Mouse (Mus musculus): ENCODE data around the gene Pagr1b. TPM values are rescaled to one million over a fixed set of nuclear protein-coding genes. Genes with fewer than 3 reads are reported as not detected.
A peak's percentile ranks its signal among the peaks of the same experiment; 100 is the strongest.

Pagr1b gene
- total RNA-seq, 2 experiments from 2014 or later = 10.5 TPM; not detected in 1

- no peak for ATAC-seq (replicated peaks; ENCODE audit: poor library complexity, severe bottlenecking)
Measured at GRCm38 (mm10) chr7:127004122-127004875, 12.0 kb downstream of the Pagr1b start.

GRCm38 (mm10) chr7:127003620-127004019 is 12.7 kb downstream of the Pagr1b start:
- ATAC-seq (replicated peaks; ENCODE audit: poor library complexity, severe bottlenecking) = no peak

DNA sequence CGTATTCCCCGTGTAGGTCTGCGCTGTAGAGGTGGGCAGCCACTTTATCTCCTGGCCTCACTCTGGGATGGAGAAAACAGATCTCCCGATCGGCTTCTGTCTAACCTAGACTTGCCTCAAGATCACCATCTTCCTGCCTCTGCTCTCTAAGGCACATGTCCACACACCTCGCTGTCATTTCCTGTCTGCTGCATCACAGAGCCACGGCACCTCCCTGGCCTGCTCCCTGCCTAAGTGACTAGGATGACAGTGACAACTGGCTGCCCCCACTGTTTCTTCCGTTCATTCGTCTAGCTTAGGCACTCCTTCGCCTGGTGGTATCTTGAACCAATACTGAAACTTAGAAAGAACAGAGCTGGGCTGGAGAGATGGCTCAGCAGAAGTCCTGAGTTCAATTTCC is 16.7 kb downstream of the Pagr1b start:
- ATAC-seq (replicated peaks; ENCODE audit: poor library complexity, severe bottlenecking) = no peak

- no peak for ATAC-seq (replicated peaks; ENCODE audit: poor library complexity, severe bottlenecking)
Measured at GRCm38 (mm10) chr7:126996449-126996848, 19.8 kb downstream of the Pagr1b start.

DNA sequence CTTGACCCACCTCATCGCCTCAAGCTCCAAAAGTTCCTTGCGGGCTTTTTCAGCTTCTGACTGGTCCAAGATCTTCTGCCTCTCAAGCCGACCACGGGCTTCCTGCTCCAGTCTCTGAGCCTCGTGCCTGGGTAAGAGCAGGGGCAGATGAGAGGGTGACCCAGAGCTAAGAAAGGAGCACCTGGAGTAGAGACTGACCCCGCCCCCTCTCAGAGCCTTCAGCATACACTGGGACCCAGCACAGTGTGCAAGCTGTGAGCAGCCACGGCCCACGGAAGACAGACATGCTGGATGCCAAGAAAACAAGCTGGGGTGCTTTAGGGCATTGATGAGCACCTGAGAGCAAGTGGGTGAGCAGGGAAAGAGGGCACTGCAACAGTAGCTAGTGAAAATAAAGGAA is 27.5 kb downstream of the Pagr1b start:
- no peak for ATAC-seq (replicated peaks; ENCODE audit: poor library complexity, severe bottlenecking)

GRCm38 (mm10) chr7:126986319-126986718 is 30.0 kb downstream of the Pagr1b start:
- ATAC-seq (replicated peaks; ENCODE audit: poor library complexity, severe bottlenecking) = peak; percentile 33; the same call in 1 of the 2 replicates

GRCm38 (mm10) chr7:126984667-126985444 is 31.4 kb downstream of the Pagr1b start:
- ATAC-seq (replicated peaks; ENCODE audit: poor library complexity, severe bottlenecking) = no peak

DNA sequence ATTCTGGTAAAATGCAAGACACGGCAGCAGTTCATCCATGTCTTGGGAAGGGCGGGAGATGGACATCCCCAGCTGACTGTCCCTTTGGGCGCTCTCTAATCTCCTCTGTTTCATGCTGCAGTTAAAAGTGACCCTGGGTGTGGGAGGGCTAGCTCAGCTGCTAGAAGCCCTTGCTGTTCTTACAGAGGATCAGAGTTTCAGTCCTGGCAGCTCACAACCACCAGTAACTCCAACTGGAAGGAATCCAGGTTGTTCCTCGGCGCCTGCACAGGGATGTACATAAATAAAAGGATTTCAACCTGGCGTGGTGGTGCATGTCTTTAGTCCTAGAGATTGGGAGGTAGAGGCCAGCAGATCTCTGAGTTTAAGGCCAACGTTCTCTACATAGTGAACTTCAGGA is 33.2 kb downstream of the Pagr1b start:
- ATAC-seq (replicated peaks; ENCODE audit: poor library complexity, severe bottlenecking) = no peak

- no peak for ATAC-seq (replicated peaks; ENCODE audit: poor library complexity, severe bottlenecking)
Measured at GRCm38 (mm10) chr7:126982054-126982453, 34.2 kb downstream of the Pagr1b start.

GRCm38 (mm10) chr7:126981601-126982000 is 34.7 kb downstream of the Pagr1b start:
- ATAC-seq (replicated peaks; ENCODE audit: poor library complexity, severe bottlenecking) = no peak

DNA sequence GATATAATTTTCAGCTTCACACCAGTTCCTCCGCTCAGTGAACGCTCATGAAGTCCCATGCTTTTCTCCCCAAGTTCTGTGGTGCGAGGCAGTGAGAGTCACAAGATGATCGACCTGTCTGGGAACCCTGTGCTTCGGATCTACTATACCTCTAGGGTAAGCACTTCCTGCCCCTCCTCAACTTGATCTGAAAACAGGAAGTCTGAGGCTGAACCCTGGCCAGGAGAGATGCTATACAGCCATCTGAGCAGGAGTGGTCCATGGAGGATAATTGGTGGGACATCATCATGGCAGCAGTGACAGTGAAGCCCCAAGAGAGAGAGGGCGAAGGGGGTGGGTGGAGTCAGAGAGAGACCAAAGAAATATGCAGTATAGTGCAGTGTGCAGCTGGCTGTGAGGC is 37.4 kb downstream of the Pagr1b start:
- ATAC-seq (replicated peaks; ENCODE audit: poor library complexity, severe bottlenecking) = no peak

GRCm38 (mm10) chr7:126976878-126977459 is 39.3 kb downstream of the Pagr1b start:
- no peak for ATAC-seq (replicated peaks; ENCODE audit: poor library complexity, severe bottlenecking)

DNA sequence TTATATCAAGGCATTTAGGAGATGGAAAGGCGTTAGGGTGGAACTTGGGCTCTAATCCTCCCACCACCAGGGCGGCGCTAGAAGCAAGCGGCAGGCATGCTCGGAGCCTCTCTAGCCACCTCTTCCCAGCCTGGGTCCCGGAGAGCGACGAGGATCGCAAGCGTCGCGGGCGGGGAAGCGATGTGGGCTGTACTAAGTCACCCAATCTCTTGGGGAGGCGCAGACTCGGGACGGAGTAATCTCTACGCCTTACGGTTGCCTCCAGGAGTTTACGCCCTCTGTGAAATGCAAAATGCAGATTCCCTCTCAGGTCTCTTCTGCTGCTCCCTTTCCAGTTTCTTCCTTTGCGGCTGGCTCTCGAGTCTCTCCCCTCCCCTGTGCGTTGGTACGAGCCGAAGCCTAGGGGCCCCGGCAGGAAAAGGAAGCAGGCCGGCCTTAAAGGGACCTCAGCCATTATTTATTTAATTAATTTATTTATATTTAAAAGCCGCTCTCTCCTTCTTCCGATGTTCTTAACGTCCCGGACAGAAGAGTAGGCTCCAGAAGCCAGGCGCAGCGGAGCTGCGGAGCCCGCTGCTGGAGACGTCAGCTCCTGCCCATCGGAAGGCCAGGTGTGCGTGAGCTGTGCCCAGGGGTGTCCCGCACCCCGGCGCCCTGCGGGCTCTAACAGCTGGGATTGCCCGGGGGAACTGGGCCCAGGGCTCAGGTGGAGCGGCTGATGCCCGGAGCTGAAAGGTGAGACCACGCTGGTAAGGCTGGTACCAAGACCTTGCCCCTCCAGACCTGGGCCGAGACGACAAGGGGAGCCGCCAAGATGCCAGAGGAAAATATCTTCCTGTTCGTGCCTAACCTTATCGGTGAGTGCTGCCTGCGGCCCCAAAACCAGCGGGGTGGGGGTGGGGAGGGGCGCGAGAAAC is 40.1 kb downstream of the Pagr1b start, which contains the start of gene Cdiptos:
TSS of gene Cdiptos (minus strand) at position 149 of the 917 bp plus-strand sequence.
- peak; percentile 91 for ATAC-seq (replicated peaks; ENCODE audit: poor library complexity, severe bottlenecking)

DNA sequence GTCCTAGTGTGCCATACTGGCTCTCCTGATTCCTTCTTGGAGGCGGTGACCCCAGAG is 40.6 kb downstream of the Pagr1b start, which contains the start of gene Cdipt:
TSS of gene Cdipt (plus strand) at position 22 of the 57 bp plus-strand sequence.
- no peak for ATAC-seq (replicated peaks; ENCODE audit: poor library complexity, severe bottlenecking)

- ATAC-seq (replicated peaks; ENCODE audit: poor library complexity, severe bottlenecking) = peak; percentile 53
Measured at GRCm38 (mm10) chr7:126975493-126975892, 40.8 kb downstream of the Pagr1b start.

GRCm38 (mm10) chr7:126967361-126967760 is 48.9 kb downstream of the Pagr1b start:
- ATAC-seq (replicated peaks; ENCODE audit: poor library complexity, severe bottlenecking) = no peak

DNA sequence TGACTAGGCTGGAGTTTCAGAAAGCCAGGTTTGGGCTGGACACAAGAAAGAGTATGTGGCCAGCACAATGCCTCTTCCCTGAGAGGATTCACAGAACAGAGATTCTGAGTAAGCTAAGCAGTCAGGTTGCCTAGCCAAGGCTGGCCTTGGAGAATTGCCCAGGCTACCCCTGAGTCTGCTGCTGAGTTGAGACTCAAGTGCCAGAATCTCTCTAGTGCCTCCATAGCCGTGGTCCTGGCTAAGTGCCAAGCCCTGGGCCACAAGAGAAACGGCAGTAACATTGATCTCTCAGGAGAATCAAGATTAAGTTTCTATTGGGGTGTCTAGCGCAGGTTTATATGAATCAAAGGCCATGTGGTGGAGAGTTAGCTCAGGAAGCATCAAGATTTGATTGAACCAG is 50.7 kb downstream of the Pagr1b start:
- no peak for ATAC-seq (replicated peaks; ENCODE audit: poor library complexity, severe bottlenecking)

- ATAC-seq (replicated peaks; ENCODE audit: poor library complexity, severe bottlenecking) = peak; percentile 51
Measured at GRCm38 (mm10) chr7:126963548-126964286, 52.6 kb downstream of the Pagr1b start.

DNA sequence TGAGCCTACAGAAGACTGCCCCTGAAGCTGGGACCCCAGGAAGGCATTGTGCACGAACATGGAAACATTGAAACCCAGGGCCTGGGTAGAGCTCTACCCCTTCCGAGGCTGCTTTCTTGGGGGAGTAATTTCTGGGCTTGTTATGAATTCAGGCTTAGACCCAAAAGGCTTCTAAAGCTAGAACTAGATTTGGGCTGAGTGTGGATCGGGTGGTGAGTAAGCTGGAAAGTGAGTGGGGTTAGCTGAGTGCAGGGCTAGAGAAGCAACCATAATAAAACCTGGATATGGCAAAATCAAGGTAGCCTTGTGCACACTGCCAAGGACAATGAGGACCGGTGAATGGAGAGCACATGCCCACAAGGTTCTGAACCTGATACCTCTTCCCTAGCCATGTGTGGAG is 54.3 kb downstream of the Pagr1b start:
- ATAC-seq (replicated peaks; ENCODE audit: poor library complexity, severe bottlenecking) = no peak

DNA sequence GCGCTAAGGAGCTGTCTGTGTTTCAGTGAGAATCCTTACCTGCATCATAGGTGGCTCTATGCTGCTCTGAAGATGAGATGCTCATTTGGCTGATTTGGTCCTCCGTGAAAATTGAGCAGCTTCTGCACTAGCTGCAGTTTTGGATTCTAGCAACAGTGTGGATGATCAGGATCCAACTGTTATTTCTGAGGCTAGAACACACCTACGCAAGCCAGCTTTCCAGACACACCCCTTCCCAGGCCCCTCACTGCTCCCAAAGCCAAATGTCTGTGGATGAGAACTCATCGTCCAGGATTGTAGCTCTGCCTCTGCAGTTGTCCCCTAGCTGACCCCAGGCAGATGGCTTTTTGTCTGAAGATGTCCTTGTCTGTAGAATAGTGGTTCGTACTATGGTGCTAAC is 55.2 kb downstream of the Pagr1b start:
- ATAC-seq (replicated peaks; ENCODE audit: poor library complexity, severe bottlenecking) = no peak
